Mouse (Mus musculus) embryonic facial prominence, embryonic 12.5 days (tissue): ENCODE results near the gene Avpr2. TPM values are rescaled to one million over a fixed set of nuclear protein-coding genes. Genes with fewer than 3 reads are reported as not detected.

Source experiments
- polyA plus RNA-seq: library from polyadenylated mRNA; unstranded; fragments of >200 nt; fragmentation: Nextera tagmentation; extraction: Ambion mirVana; gene quantifications from 2 replicates; pipeline ENCODE4 v1.2.1, GENCODE M21; 2016

The Avpr2 gene
- polyA plus RNA-seq, 1 experiment from 2014 or later: 0.10 TPM

Other genes starting within 250 kb of the Avpr2 start
- 13.1 and 13.5 TPM in 2 replicates for gene Pnck, start 232.0 kb upstream of the Avpr2 start, polyA plus RNA-seq
- 8.3 and 9.0 TPM in 2 replicates for gene Slc6a8, start 219.0 kb upstream of the Avpr2 start, polyA plus RNA-seq
- 164 and 171 TPM in 2 replicates for gene Bcap31, start 175.9 kb upstream of the Avpr2 start, polyA plus RNA-seq
- gene Abcd1, start 175.5 kb upstream of the Avpr2 start, polyA plus RNA-seq: 14.9 and 15.1 TPM in 2 replicates
- gene Plxnb3, start 135.0 kb upstream of the Avpr2 start, polyA plus RNA-seq: 0.24 and 0.29 TPM in 2 replicates
- 5.6 and 9.6 TPM in 2 replicates for gene Srpk3, start 117.7 kb upstream of the Avpr2 start, polyA plus RNA-seq
- 161 and 172 TPM in 2 replicates for gene Idh3g, start 105.2 kb upstream of the Avpr2 start, polyA plus RNA-seq
- gene Ssr4, start 105.1 kb upstream of the Avpr2 start, polyA plus RNA-seq: 140 and 143 TPM in 2 replicates
- gene Pdzd4, start 67.1 kb upstream of the Avpr2 start, polyA plus RNA-seq: 1.7 and 2.1 TPM in 2 replicates
- 5.9 and 7.2 TPM in 2 replicates for gene L1cam, start 4.0 kb downstream of the Avpr2 start, polyA plus RNA-seq
- gene Arhgap4, start 29.8 kb downstream of the Avpr2 start, polyA plus RNA-seq: 2.7 and 3.0 TPM in 2 replicates
- gene Naa10, start 29.8 kb downstream of the Avpr2 start, polyA plus RNA-seq: 136 and 147 TPM in 2 replicates
- 19.7 and 24.7 TPM in 2 replicates for gene Renbp, start 38.7 kb downstream of the Avpr2 start, polyA plus RNA-seq
- 71.0 and 71.3 TPM in 2 replicates for gene Hcfc1, start 74.3 kb downstream of the Avpr2 start, polyA plus RNA-seq
- 61.1 and 64.6 TPM in 2 replicates for gene Irak1, start 131.8 kb downstream of the Avpr2 start, polyA plus RNA-seq
- gene Opn1mw, start 235.4 kb downstream of the Avpr2 start, polyA plus RNA-seq: not detected in 2 replicates
- gene Mecp2, start 243.3 kb downstream of the Avpr2 start, polyA plus RNA-seq: 14.8 and 15.6 TPM in 2 replicates